Mouse (Mus musculus) liver, embryonic 11.5 days (tissue): ENCODE results near the gene Ccdc141. TPM values are rescaled to one million over a fixed set of nuclear protein-coding genes. Genes with fewer than 3 reads are reported as not detected.
A peak's percentile ranks its signal among the peaks of the same experiment; 100 is the strongest.

Experiments used
- ATAC-seq: fragments of 200-750 bp; cut with Nextera tagmentation; replicated peaks from 2 replicates; pipeline ENCODE4 v1.8.0; 2017; ENCODE audit warnings: moderate number of reproducible peaks, mild to moderate bottlenecking, moderate TSS enrichment, moderate library complexity; ENCODE audit not compliant: low FRiP score
- DNase-seq: peaks from one replicate; pipeline ENCODE4 v3.0.0-alpha.2; 2017; ENCODE audit warnings: low spot score
- H3K27ac ChIP-seq: fragments of 300-500 bp; sonication (generic); 2 replicates; pipeline ENCODE4 v1.5.1; 2014; ENCODE audit warnings: mild to moderate bottlenecking, low read depth, low read length, control low read depth
- H3K27me3 ChIP-seq: fragments of 300-500 bp; sonication (generic); replicated peaks from 2 replicates; pipeline ENCODE4 v1.6.1; 2014; ENCODE audit warnings: low read length, mixed read lengths; ENCODE audit not compliant: control insufficient read depth, insufficient read depth
- H3K36me3 ChIP-seq: fragments of 300-500 bp; sonication (generic); 2 replicates; pipeline ENCODE4 v1.6.1; 2014; ENCODE audit warnings: mild to moderate bottlenecking, low read length, moderate library complexity, mixed read lengths; ENCODE audit not compliant: control insufficient read depth, insufficient read depth
- H3K4me1 ChIP-seq: fragments of 300-500 bp; sonication (generic); replicated peaks from 2 replicates; pipeline ENCODE4 v1.6.1; 2014; ENCODE audit warnings: low read length, mixed read lengths; ENCODE audit not compliant: control insufficient read depth, insufficient read depth
- H3K4me2 ChIP-seq: fragments of 300-500 bp; sonication (generic); 2 replicates; pipeline ENCODE4 v1.6.1; 2014; ENCODE audit warnings: mild to moderate bottlenecking, control low read depth, moderate library complexity
- H3K4me3 ChIP-seq: fragments of 300-500 bp; sonication (generic); 2 replicates; pipeline ENCODE4 v1.5.1; 2014; ENCODE audit warnings: low read depth, low read length, control low read depth
- H3K9ac ChIP-seq: fragments of 300-500 bp; sonication (generic); 2 replicates; pipeline ENCODE4 v1.6.1; 2014; ENCODE audit warnings: low read depth, low read length, control low read depth
- H3K9me3 ChIP-seq: fragments of 300-500 bp; sonication (generic); 2 replicates; pipeline ENCODE4 v1.6.1; 2016; ENCODE audit warnings: low read length, inconsistent platforms, mixed read lengths; ENCODE audit not compliant: control insufficient read depth
- WGBS: fragments of 180-500 bp; shearing (Covaris S2); extraction: QIAGEN DNeasy Blood & Tissue Kit; methylation state at CpG from one replicate; pipeline ENCODE4 v1.1.7; 2014; 5-methylcytosine and 5-hydroxymethylcytosine counted together
- polyA plus RNA-seq: library from polyadenylated mRNA; unstranded; fragments of >200 nt; fragmentation: Nextera tagmentation; extraction: Ambion mirVana; gene quantifications from 2 replicates; pipeline ENCODE4 v1.2.1, GENCODE M21; 2014

The Ccdc141 gene
- polyA plus RNA-seq, 1 experiment from 2014 or later: 6.3 TPM

DNA sequence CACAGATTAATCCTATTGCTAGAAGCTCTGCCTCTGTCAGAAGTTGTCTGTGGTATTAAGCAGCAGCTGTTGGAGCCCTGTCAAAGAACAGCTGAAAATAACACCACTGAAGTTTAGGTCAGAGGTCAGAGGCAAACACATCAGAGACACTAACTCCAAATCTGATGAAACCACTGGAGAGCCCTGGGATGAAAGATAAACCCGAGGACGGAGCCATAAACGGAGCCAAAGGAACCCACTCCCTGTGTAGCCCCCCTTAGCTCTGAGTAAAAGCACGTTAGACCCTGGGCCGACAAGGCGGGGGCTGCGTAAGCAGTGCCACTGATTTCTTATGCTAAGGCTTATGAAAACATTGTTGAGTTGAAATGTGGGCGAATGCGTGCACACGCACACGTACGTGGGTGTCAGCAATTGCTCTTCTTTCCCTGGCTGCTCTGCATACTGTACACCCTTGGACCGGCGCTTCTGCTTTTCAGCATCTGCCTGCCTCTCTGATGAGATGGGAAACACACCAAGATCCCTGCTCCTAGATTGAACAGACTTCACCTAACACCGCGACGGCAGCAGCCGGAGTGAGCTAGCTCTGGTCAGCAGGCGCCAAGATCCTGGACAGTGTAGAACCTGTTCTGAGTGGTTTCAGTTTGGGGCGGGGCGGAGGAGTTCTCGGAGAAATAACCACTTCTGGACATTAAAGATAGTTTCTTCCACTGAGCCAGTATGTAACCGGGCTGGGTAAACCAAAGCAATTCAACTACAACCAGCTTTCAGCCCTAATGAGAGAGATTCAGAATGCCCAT, 1.2 kb upstream of the Ccdc141 start:
- Histone ChIP-seq H3K9ac (no peak overlapping the region), H3K4me2 (peak overlapping the region; percentile 93), H3K4me1 (peaks cover 22% of the 10 kb centered on the region), H3K4me3 (peak overlapping the region; percentile 12; the same call in 1 of the 2 replicates), H3K27me3 (no peaks in the 10 kb centered on the region), H3K9me3 (no peaks in the 10 kb centered on the region), H3K36me3 (no peaks in the 10 kb centered on the region), H3K27ac (peak overlapping the region; percentile 32)
- ATAC-seq (no peak), DNase-seq (no peak)
- 36% methylated on average over 23 of the region's 23 CpGs for WGBS

DNA sequence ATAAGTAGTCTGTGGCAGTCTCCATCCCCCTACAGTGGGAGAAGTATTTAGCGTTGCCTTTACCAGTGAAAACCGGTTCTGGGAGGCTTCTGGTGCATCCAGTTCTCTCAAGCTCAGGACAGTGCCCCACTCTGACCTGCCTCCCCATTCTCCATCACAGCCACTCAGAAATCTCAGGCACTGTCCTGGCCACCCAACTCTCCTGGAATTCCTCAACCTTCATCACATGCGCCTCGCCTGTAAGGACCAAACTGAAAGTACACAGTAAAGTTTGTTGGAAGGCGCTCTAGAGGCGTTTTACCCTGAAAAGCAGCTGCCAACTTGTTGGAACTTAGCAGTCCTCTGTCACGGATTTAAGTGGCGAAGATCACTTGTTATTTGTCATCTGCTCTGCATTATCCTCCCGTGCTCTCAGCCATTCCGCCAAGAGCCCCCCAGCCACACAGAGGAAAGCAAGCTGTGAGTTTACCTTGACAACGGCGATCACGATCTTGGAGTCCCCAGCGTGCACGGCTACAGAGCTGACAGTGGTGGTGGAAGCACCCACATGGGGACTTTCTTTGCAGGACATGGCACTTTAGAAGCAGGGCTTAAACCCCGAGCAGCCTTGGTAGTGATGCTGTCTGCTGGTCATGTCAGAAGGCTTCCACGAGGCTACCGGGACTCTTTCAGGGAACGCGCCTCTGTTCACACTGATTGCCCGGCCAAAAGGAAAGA, 362 bp downstream of the Ccdc141 start:
- Histone ChIP-seq H3K4me3 (peak overlapping the region; percentile 48), H3K27me3 (no peaks in the 10 kb centered on the region), H3K9ac (peak overlapping the region; percentile 64), H3K4me2 (peak overlapping the region; percentile 93), H3K9me3 (no peaks in the 10 kb centered on the region), H3K27ac (peak overlapping the region; percentile 25; the same call in 1 of the 2 replicates), H3K36me3 (no peaks in the 10 kb centered on the region), H3K4me1 (peaks cover 19% of the 10 kb centered on the region)
- ATAC-seq: peak; percentile 62
- peak; percentile 60 for DNase-seq
- 3% methylated on average over 21 of the region's 21 CpGs for WGBS

DNA sequence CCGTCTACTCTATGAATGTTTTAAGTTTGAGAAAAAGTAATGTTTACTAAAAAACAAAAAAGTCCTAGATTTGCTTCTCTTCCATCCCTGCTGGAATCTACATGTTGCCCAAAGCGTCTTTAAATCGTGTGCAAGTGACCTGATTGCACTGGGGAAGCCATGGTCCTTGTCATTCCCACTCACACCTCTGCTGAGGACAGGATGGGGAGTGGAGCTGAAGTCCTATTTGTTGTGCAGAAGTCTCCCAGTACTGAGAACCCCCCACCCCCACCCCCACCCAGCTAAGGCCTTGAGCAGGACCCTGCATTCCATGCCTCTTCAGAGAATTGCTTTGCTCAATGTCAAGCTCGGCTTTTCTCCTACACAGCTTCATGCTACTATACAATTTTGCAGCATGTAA, 1.2 kb downstream of the Ccdc141 start:
- WGBS: 64% methylated on average over 4 of the region's 4 CpGs

DNA sequence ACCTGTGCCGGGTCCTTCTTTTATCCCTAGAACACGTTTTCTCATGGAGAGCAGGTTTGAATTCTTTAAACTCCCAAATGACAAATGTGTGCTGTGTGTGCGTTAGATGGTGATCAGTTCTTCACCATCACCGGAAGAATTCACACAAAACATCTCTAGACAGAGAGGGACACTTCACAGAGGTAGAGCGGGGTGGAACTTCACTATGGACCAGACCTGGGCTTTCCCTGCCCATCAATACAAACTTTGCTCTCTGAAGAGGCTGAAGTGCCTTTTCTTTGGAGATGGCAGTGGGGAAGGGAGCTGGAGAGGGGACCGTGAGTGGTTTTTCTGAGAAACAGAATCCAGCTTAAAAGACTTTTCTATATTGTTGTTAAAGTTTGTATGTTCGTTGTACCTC, 1.7 kb downstream of the Ccdc141 start:
- no peaks in the 10 kb centered on the region for H3K36me3 ChIP-seq
- H3K9me3 ChIP-seq: no peaks in the 10 kb centered on the region
- no peak overlapping the region for H3K27ac ChIP-seq
- H3K4me2 ChIP-seq: peak overlapping the region; percentile 93
- WGBS: 85% methylated on average over 7 of the region's 7 CpGs
- ATAC-seq: no peak
- peaks cover 19% of the 10 kb centered on the region for H3K4me1 ChIP-seq
- H3K9ac ChIP-seq: no peak overlapping the region
- H3K27me3 ChIP-seq: no peaks in the 10 kb centered on the region
- no peak overlapping the region for H3K4me3 ChIP-seq
- no peak for DNase-seq

More for the DNA sequence above, 1.2 kb downstream of the Ccdc141 start:
- Histone ChIP-seq H3K9ac (no peak overlapping the region), H3K4me3 (no peak overlapping the region), H3K27me3 (no peaks in the 10 kb centered on the region), H3K36me3 (no peaks in the 10 kb centered on the region), H3K4me2 (peak overlapping the region; percentile 93), H3K4me1 (peaks cover 19% of the 10 kb centered on the region), H3K27ac (no peak overlapping the region), H3K9me3 (no peaks in the 10 kb centered on the region)
- ATAC-seq (no peak), DNase-seq (no peak)

- Histone ChIP-seq H3K27ac (no peak overlapping the region), H3K27me3 (no peaks in the 10 kb centered on the region), H3K9ac (no peak overlapping the region), H3K4me3 (no peak overlapping the region), H3K4me1 (peaks cover 19% of the 10 kb centered on the region), H3K4me2 (peak overlapping the region; percentile 1; the same call in 1 of the 2 replicates), H3K9me3 (no peaks in the 10 kb centered on the region), H3K36me3 (no peaks in the 10 kb centered on the region)
- no peak for DNase-seq
- WGBS: 85% methylated on average over 13 of the region's 13 CpGs
- no peak for ATAC-seq
Measured at GRCm38 (mm10) chr2:77168081-77168685, 2.3 kb downstream of the Ccdc141 start.

- 76% methylated on average over 4 of the region's 4 CpGs for WGBS
- H3K9ac ChIP-seq: no peak overlapping the region
- H3K27ac ChIP-seq: no peak overlapping the region
- no peak overlapping the region for H3K4me2 ChIP-seq
- no peak for ATAC-seq
- no peak overlapping the region for H3K4me3 ChIP-seq
- no peaks in the 10 kb centered on the region for H3K27me3 ChIP-seq
- DNase-seq: no peak
- no peaks in the 10 kb centered on the region for H3K9me3 ChIP-seq
- H3K36me3 ChIP-seq: no peaks in the 10 kb centered on the region
- H3K4me1 ChIP-seq: peaks cover 9% of the 10 kb centered on the region
Measured at GRCm38 (mm10) chr2:77166366-77166765, 4.1 kb downstream of the Ccdc141 start.

DNA sequence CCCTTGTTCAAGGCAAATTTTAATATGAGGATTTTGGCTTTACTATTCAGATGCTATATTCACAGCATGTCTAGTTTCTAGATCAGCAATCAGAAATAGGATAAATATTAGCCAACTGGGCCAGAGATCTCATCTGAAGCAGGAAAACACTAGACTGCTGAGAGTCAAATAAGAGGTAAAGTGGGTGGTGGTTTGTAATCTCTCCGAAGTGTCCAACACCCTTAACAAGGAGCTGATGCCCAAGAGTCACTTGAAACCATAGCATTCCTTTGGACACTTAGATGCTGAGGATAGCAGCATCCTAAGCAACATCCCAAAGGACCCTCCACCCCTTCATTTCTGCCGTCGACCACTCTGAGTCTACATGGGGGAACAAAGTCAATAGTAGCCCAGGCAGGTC, 5.8 kb downstream of the Ccdc141 start:
- DNase-seq (no peak), ATAC-seq (no peak)
- Histone ChIP-seq H3K9me3 (no peaks in the 10 kb centered on the region), H3K4me1 (no peaks in the 10 kb centered on the region), H3K27ac (no peak overlapping the region), H3K4me2 (no peak overlapping the region), H3K36me3 (no peaks in the 10 kb centered on the region), H3K9ac (no peak overlapping the region), H3K27me3 (no peaks in the 10 kb centered on the region), H3K4me3 (no peak overlapping the region)
- 93% methylated on average over 3 of the region's 3 CpGs for WGBS

- Histone ChIP-seq H3K4me3 (no peak overlapping the region), H3K4me2 (no peak overlapping the region), H3K27me3 (no peaks in the 10 kb centered on the region), H3K36me3 (no peaks in the 10 kb centered on the region), H3K27ac (no peak overlapping the region), H3K4me1 (no peaks in the 10 kb centered on the region), H3K9ac (no peak overlapping the region), H3K9me3 (no peaks in the 10 kb centered on the region)
- no peak for DNase-seq
- 75% methylated on average over 3 of the region's 3 CpGs for WGBS
- 0 out of 2 replicates have a peak, but pooled peaks have one; percentile 26 for ATAC-seq
Measured at GRCm38 (mm10) chr2:77163381-77163780, 7.1 kb downstream of the Ccdc141 start.
